Mouse (Mus musculus): ENCODE results near the gene Sema7a.
A peak's percentile ranks its signal among the peaks of the same experiment; 100 is the strongest.

Sema7a gene

GRCm38 (mm10) chr9:57940349-57940794 lies 460 bp downstream of the Sema7a start:
- peak in 1 of 2 experiments; percentile 21 for DNase-seq

- no peak for DNase-seq
These were observed 1.1 kb downstream of the Sema7a start for GRCm38 (mm10) chr9:57940861-57941638.

GRCm38 (mm10) chr9:57942039-57942438 lies 2.1 kb downstream of the Sema7a start:
- DNase-seq: no peak

- DNase-seq: no peak
These were observed 3.2 kb downstream of the Sema7a start for GRCm38 (mm10) chr9:57943067-57943466.

- DNase-seq: peak; percentile 64 to 80
These were observed 4.7 kb downstream of the Sema7a start for GRCm38 (mm10) chr9:57944572-57944971.

- no peak for DNase-seq
These were observed 6.1 kb downstream of the Sema7a start for GRCm38 (mm10) chr9:57945771-57946616.

GRCm38 (mm10) chr9:57947381-57948030 lies 7.6 kb downstream of the Sema7a start:
- no peak for DNase-seq

GRCm38 (mm10) chr9:57948333-57948931 lies 8.5 kb downstream of the Sema7a start:
- DNase-seq: no peak

GRCm38 (mm10) chr9:57949102-57949704 lies 9.3 kb downstream of the Sema7a start:
- no peak for DNase-seq

- no peak for DNase-seq
These were observed 10.0 kb downstream of the Sema7a start for GRCm38 (mm10) chr9:57949879-57950278.

- DNase-seq: no peak
These were observed 10.6 kb downstream of the Sema7a start for GRCm38 (mm10) chr9:57950519-57950918.

- DNase-seq: no peak
These were observed 12.1 kb downstream of the Sema7a start for GRCm38 (mm10) chr9:57951993-57952392.

GRCm38 (mm10) chr9:57954962-57955744 lies 15.2 kb downstream of the Sema7a start:
- no peak for DNase-seq

GRCm38 (mm10) chr9:57955764-57956163 lies 15.9 kb downstream of the Sema7a start:
- no peak for DNase-seq

GRCm38 (mm10) chr9:57956196-57956837 lies 16.4 kb downstream of the Sema7a start:
- DNase-seq: no peak

- no peak for DNase-seq
These were observed 16.9 kb downstream of the Sema7a start for GRCm38 (mm10) chr9:57956838-57957236.

- DNase-seq: no peak
These were observed 18.7 kb downstream of the Sema7a start for GRCm38 (mm10) chr9:57958615-57959014.

GRCm38 (mm10) chr9:57959399-57959798 lies 19.5 kb downstream of the Sema7a start:
- DNase-seq: no peak

- no peak for DNase-seq
These were observed 20.3 kb downstream of the Sema7a start for GRCm38 (mm10) chr9:57959886-57960866.

GRCm38 (mm10) chr9:57961226-57961625 lies 21.3 kb downstream of the Sema7a start:
- no peak for DNase-seq
